Mouse (Mus musculus): ENCODE data around the gene Dusp1. TPM values are rescaled to one million over a fixed set of nuclear protein-coding genes. Genes with fewer than 3 reads are reported as not detected.
A peak's percentile ranks its signal among the peaks of the same experiment; 100 is the strongest.

The Dusp1 gene
- polyA plus RNA-seq, 1 experiment from 2014 or later = 18.9 TPM

DNA sequence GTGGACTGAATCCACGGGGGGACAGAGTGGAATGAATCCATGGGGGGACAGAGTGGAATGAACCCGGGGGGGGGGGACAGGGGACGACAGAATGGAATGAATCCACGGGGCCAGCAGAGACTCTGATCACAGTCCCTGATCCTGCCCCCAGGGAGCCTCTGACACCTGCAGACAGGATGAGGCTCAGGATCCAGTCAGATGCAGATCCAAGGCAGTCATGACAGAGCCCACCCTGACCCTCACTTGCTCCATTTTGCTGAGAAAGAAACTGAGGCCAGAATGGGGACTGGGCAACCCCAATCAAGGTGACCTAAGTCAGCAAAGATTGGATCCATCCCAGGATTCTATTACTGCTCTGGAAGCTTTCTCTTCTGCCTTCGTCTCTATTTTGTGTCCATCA, 13.4 kb downstream of the Dusp1 start:
- Histone ChIP-seq H3K9ac (ENCODE audit: low read depth, low read length) (no peak overlapping the region), H3K27me3 (replicated peaks; ENCODE audit: control insufficient read depth, insufficient read depth, low read length) (no peaks in the 10 kb centered on the region), H3K4me1 (replicated peaks; ENCODE audit: control insufficient read depth, insufficient read depth, low read length) (no peaks in the 10 kb centered on the region), H3K4me3 (ENCODE audit: low read depth, low read length) (no peak overlapping the region), H3K4me2 (replicated peaks; ENCODE audit: low read depth) (no peak overlapping the region), H3K27ac (ENCODE audit: low read depth, low read length) (no peak overlapping the region), H3K9me3 (ENCODE audit: control insufficient read depth) (no peaks in the 10 kb centered on the region), H3K36me3 (ENCODE audit: control insufficient read depth, insufficient read depth) (no peaks in the 10 kb centered on the region)
- no peak for TF ChIP-seq CTCF (IDR thresholded peaks at IDR 0.05; ENCODE audit: low read depth)
- WGBS = 5% methylated on average over 4 of the region's 5 CpGs
- ATAC-seq = no peak

DNA sequence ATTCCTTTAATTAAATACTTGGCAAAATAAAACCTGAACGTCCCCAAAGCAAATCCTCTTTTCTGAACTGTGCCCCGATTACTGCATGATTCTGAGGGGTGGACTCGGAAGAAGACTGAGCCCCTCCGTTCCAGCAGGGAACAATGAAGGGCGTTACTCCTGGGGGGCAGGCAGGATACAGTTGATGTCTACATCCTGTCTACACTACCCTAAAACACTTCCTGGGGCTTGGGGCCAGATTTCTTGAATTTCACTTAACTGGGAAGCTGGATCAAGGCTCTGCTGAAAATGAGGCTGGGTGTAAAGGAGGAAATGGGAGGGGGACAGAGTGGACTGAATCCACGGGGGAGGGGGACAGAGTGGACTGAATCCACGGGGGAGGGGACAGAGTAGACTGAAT, 14.2 kb downstream of the Dusp1 start:
- ATAC-seq = no peak
- no peak overlapping the region for H3K9ac ChIP-seq (ENCODE audit: low read depth, low read length)

DNA sequence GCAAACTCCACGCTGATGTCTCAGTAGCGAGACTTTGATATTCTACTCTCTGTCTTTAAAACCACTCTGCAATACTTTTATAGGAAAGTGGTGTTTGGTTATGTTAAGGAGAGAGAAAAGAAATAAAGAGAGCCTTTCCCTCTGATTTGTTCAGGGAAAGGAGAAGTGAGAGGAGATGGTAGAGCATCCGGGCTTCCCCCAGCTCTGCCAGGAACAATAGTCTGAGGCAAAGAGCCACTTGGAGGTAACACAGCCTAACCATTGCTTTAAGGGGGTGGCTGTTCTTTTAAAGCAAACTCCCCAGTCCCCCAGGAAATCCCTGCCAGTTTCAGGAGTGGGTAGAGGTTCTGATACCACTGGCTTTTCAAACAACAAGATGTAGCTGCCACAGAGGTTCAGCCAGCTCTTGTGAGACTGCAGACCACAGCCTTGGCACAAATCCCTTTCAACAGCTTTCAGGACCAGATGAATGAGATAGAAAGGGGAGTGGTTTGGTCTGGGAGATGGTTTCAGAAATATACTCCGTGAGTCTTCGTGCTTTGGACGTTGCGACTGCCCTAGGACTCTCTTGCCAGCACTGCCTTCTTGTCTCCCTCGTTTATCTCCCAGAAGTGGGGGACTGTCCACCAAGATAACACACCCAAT, 17.5 kb downstream of the Dusp1 start:
- Histone ChIP-seq H3K4me2 (replicated peaks; ENCODE audit: low read depth) (no peak overlapping the region), H3K36me3 (ENCODE audit: control insufficient read depth, insufficient read depth) (no peaks in the 10 kb centered on the region), H3K9me3 (ENCODE audit: control insufficient read depth) (no peaks in the 10 kb centered on the region), H3K4me3 (ENCODE audit: low read depth, low read length) (no peak overlapping the region), H3K27ac (ENCODE audit: low read depth, low read length) (no peak overlapping the region), H3K9ac (ENCODE audit: low read depth, low read length) (no peak overlapping the region), H3K4me1 (replicated peaks; ENCODE audit: control insufficient read depth, insufficient read depth, low read length) (no peaks in the 10 kb centered on the region), H3K27me3 (replicated peaks; ENCODE audit: control insufficient read depth, insufficient read depth, low read length) (no peaks in the 10 kb centered on the region)
- ATAC-seq = no peak
- TF ChIP-seq CTCF (IDR thresholded peaks at IDR 0.05; ENCODE audit: low read depth) = no peak
- 61% methylated on average over 8 of the region's 8 CpGs for WGBS

More for the DNA sequence above, 14.2 kb downstream of the Dusp1 start:
- H3K9me3 ChIP-seq (ENCODE audit: control insufficient read depth) = no peaks in the 10 kb centered on the region
- no peak for TF ChIP-seq CTCF (IDR thresholded peaks at IDR 0.05; ENCODE audit: low read depth)
- 40% methylated on average over 7 of the region's 7 CpGs for WGBS
- no peak overlapping the region for H3K27ac ChIP-seq (ENCODE audit: low read depth, low read length)
- H3K4me1 ChIP-seq (replicated peaks; ENCODE audit: control insufficient read depth, insufficient read depth, low read length) = no peaks in the 10 kb centered on the region
- no peak overlapping the region for H3K4me3 ChIP-seq (ENCODE audit: low read depth, low read length)
- H3K27me3 ChIP-seq (replicated peaks; ENCODE audit: control insufficient read depth, insufficient read depth, low read length) = no peaks in the 10 kb centered on the region
- no peaks in the 10 kb centered on the region for H3K36me3 ChIP-seq (ENCODE audit: control insufficient read depth, insufficient read depth)
- no peak overlapping the region for H3K4me2 ChIP-seq (replicated peaks; ENCODE audit: low read depth)

DNA sequence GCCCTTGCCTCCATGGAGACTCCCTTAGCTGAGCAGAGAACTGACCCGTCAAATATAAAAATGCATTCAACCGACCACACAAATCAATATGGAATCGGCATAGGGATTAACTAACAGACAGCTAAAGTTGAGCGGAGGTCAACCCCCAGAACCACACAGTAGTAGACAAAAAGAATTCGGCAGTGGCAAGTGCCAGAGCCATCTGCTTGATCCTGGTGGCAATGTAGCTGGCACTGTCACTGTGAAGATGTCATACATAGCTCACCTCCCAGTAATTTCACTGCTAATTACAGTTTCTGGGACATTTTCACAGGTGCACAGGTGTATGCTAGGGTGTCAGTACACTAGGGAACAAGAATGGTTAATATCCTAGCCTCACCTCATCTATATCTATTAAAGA, 21.8 kb downstream of the Dusp1 start:
- Histone ChIP-seq H3K9ac (ENCODE audit: low read depth, low read length) (no peak overlapping the region), H3K4me2 (replicated peaks; ENCODE audit: low read depth) (no peak overlapping the region), H3K4me1 (replicated peaks; ENCODE audit: control insufficient read depth, insufficient read depth, low read length) (peaks cover 6% of the 10 kb centered on the region; the same call in 1 of the 2 replicates), H3K27ac (ENCODE audit: low read depth, low read length) (no peak overlapping the region), H3K9me3 (ENCODE audit: control insufficient read depth) (no peaks in the 10 kb centered on the region), H3K27me3 (replicated peaks; ENCODE audit: control insufficient read depth, insufficient read depth, low read length) (no peaks in the 10 kb centered on the region), H3K36me3 (ENCODE audit: control insufficient read depth, insufficient read depth) (no peaks in the 10 kb centered on the region), H3K4me3 (ENCODE audit: low read depth, low read length) (no peak overlapping the region)
- no peak for ATAC-seq
- 67% methylated on average over 5 of the region's 5 CpGs for WGBS
- TF ChIP-seq CTCF (IDR thresholded peaks at IDR 0.05; ENCODE audit: low read depth) = no peak

DNA sequence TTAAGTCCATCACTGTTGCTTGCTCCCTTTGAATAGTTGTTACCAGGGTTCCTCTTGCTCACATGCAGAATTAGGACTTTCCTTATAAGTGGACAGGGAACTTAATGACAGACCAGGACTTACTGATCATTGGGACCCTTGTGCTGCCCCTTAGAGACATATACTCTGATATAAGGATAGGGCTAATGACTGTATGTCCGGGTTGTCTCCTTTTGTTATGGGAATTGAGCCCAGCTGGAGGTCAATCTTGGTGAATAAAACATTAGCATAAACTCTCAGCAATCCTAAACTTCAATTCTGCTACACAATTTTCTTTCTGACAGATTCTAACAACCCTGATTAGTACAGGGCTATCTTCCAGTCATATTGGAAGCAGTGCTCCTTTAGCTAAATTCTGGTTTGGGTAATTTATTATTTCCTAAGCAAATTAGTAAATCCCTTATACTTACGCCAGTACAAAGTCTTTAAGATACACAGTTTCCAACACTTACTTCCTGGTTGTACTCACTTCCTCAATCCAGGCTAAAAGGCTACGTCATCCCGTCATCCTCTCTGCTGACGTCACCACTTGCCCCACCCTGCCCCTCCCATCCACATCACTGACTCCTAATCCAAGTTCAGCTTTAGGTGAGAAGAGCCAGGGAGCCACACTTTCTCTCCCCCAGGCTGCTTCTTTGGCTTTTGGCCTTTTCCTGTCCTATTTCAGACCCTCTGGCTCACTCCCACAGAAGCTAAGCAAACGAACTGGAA, 24.0 kb downstream of the Dusp1 start:
- ATAC-seq = peak; percentile 91
- Histone ChIP-seq H3K4me2 (replicated peaks; ENCODE audit: low read depth) (peak overlapping the region; percentile 54), H3K4me1 (replicated peaks; ENCODE audit: control insufficient read depth, insufficient read depth, low read length) (peaks cover 6% of the 10 kb centered on the region; the same call in 1 of the 2 replicates), H3K36me3 (ENCODE audit: control insufficient read depth, insufficient read depth) (no peaks in the 10 kb centered on the region), H3K27ac (ENCODE audit: low read depth, low read length) (peak overlapping the region; percentile 37; the same call in 1 of the 2 replicates), H3K9me3 (ENCODE audit: control insufficient read depth) (no peaks in the 10 kb centered on the region), H3K9ac (ENCODE audit: low read depth, low read length) (0 out of 2 replicates have a peak overlapping the region, but pooled peaks have one; percentile 32), H3K27me3 (replicated peaks; ENCODE audit: control insufficient read depth, insufficient read depth, low read length) (no peaks in the 10 kb centered on the region), H3K4me3 (ENCODE audit: low read depth, low read length) (no peak overlapping the region)
- WGBS = 16% methylated on average over 6 of the region's 6 CpGs
- no peak for TF ChIP-seq CTCF (IDR thresholded peaks at IDR 0.05; ENCODE audit: low read depth)

DNA sequence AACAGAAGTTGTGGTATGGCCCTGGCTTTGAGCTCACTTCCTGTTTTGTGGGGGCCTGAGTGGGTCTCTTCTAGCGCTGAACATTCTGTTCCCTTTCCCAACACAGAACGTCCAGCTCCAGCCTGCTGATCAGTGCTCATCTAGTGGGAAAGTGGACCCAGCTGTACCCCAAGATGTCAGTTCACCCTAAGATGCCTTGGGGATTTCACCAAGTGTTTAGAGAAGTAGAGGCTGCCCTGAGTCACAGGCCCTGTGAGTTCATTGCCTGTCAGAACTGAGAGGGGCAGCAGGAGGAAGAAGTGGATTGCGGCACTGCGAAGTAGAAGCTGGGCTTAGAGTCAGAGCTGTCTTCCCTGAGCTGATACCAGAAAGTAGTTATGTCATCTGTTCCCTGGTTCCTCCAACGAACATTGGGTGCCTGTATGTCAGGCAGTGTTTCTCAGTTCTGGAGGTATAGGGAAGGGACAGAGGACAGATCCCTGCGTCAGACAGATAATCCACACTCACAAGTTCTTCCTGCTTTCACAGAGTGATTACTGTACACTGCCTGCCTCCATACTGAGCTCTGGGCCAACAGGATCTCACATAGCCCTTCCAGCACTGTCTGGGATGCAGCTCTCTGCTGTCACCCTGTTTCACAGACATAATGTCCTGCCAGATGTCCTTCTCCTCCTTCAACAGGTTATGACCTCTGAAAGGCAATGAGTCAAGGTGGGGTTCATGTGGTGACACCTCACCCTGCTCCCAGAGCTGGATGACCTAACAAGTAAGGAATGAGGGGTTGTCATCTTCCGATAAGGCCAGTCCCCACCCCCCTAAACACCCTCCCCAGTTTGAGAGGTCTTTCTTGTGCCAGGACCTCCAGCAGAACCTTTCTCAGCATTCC, 26.4 kb downstream of the Dusp1 start:
- H3K4me3 ChIP-seq (ENCODE audit: low read depth, low read length) = no peak overlapping the region
- H3K27ac ChIP-seq (ENCODE audit: low read depth, low read length) = 0 out of 2 replicates have a peak overlapping the region, but pooled peaks have one; percentile 54
- no peaks in the 10 kb centered on the region for H3K9me3 ChIP-seq (ENCODE audit: control insufficient read depth)
- no peaks in the 10 kb centered on the region for H3K27me3 ChIP-seq (replicated peaks; ENCODE audit: control insufficient read depth, insufficient read depth, low read length)
- no peak overlapping the region for H3K9ac ChIP-seq (ENCODE audit: low read depth, low read length)
- H3K36me3 ChIP-seq (ENCODE audit: control insufficient read depth, insufficient read depth) = no peaks in the 10 kb centered on the region
- H3K4me1 ChIP-seq (replicated peaks; ENCODE audit: control insufficient read depth, insufficient read depth, low read length) = peaks cover 6% of the 10 kb centered on the region; the same call in 1 of the 2 replicates
- WGBS = 67% methylated on average over 7 of the region's 7 CpGs
- no peak for ATAC-seq
- no peak overlapping the region for H3K4me2 ChIP-seq (replicated peaks; ENCODE audit: low read depth)
- no peak for TF ChIP-seq CTCF (IDR thresholded peaks at IDR 0.05; ENCODE audit: low read depth)
